Mouse (Mus musculus) olfactory bulb, adult 2 months (tissue): ENCODE results near the gene Pacs2. TPM values are rescaled to one million over a fixed set of nuclear protein-coding genes. Genes with fewer than 3 reads are reported as not detected.

Source experiments
- H3K27ac ChIP-seq: fragments of 200-500 bp; 2 replicates; pipeline ENCODE4 v1.5.1; 2012; ENCODE audit warnings: low read depth, low read length; ENCODE audit not compliant: insufficient read depth
- H3K4me1 ChIP-seq: fragments of 200-500 bp; 2 replicates; pipeline ENCODE4 v1.6.1; 2012; ENCODE audit warnings: low read length; ENCODE audit not compliant: control insufficient read depth, insufficient read depth
- H3K4me3 ChIP-seq: fragments of 200-500 bp; 2 replicates; pipeline ENCODE4 v1.5.1; 2012; ENCODE audit warnings: mild to moderate bottlenecking, low read depth, low read length, moderate library complexity; ENCODE audit not compliant: insufficient read depth
- CTCF ChIP-seq: fragments of 200-500 bp; IDR thresholded peaks from 2 replicates; pipeline ENCODE4 v1.5.1; 2012; ENCODE audit warnings: low read depth, mild to moderate bottlenecking, low read length, moderate library complexity; ENCODE audit not compliant: insufficient read depth
- POLR2A ChIP-seq: fragments of 200-500 bp; IDR thresholded peaks from 2 replicates; pipeline ENCODE4 v1.6.1; 2012; ENCODE audit warnings: mild to moderate bottlenecking, low read depth, low read length, moderate library complexity; ENCODE audit not compliant: insufficient read depth
- WGBS: fragments of 180-500 bp; shearing (Covaris S2); methylation state at CpG from one replicate; pipeline ENCODE4 v1.1.7; 2018; 5-methylcytosine and 5-hydroxymethylcytosine counted together
- polyA plus RNA-seq: library from polyadenylated mRNA; stranded (reverse); fragments of >200 nt; gene quantifications from 2 replicates; pipeline ENCODE4 v1.2.4, GENCODE M21; 2012; ENCODE audit warnings: low replicate concordance; ENCODE audit not compliant: missing spikeins, insufficient read depth, insufficient read length

Gene Pacs2
- polyA plus RNA-seq, 1 experiment = not detected

DNA sequence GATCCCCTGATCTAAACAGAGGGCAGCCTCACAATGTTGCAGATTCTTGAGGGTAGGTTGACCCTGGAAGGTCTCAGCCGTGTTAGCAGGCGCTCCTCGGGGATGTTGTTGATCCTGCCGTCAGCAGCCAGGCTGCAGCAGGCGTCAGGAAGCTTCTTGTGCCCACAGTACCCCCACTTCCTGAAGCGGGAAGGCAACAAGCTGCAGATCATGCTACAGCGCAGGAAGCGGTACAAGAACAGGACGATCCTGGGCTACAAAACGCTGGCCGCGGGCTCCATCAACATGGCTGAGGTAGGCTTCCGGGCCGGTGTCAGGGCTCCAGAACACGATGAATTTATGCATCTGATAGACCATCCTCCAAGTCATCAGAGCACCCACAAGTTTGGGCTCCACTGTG is 32.6 kb downstream of the Pacs2 start:
- TF ChIP-seq POLR2A = no peak
- no peak for TF ChIP-seq CTCF
- no peak overlapping the region for H3K4me3 ChIP-seq
- no peak overlapping the region for H3K27ac ChIP-seq
- peaks cover 4% of the 10 kb centered on the region; the same call in 1 of the 2 replicates for H3K4me1 ChIP-seq
- WGBS = 93% methylated on average over 15 of the region's 15 CpGs

DNA sequence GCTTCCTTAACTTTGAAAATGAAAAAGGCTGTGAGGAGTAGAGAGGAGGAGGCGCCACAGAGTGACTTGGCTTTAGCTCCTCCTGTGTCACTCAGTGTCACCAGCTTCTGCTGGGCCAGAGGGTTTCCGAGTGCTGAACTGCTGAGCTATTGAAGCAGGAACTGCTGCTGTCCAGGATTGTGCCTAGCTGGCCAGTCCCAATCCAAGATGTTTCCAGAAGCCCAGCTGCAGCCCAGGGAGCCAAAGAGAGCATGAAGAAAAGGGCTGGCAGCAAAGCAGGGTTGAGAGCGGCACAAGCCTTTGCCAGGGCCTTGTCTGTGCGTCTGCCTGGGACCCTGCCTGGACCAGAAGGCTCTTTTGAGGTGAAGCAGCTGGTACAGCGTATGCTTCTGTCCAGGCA is 33.8 kb downstream of the Pacs2 start:
- no peak for TF ChIP-seq CTCF
- H3K4me3 ChIP-seq = no peak overlapping the region
- WGBS = 68% methylated on average over 5 of the region's 5 CpGs
- H3K4me1 ChIP-seq = peaks cover 4% of the 10 kb centered on the region; the same call in 1 of the 2 replicates
- H3K27ac ChIP-seq = no peak overlapping the region

DNA sequence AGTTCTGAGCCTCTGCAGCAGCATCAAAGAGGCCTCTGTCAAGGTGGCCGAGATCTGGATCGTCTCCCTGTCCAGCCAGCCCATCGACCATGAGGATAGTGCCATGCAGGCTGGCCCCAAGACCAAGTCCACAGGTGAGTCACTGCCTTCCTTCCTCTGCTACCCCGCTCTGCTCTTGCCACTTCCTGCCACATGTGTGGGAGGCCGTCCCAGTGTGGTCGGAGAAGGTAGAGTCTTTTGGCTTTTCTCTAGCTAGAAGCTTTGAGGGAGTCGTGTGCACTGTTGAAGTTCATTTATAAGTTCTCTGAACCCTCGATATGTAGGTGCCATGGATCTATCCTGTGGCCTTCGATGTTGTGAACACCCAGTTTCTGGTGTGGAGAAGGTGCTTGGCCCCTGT is 35.5 kb downstream of the Pacs2 start:
- TF ChIP-seq CTCF (no peak), POLR2A (no peak)
- no peak overlapping the region for H3K4me3 ChIP-seq
- 90% methylated on average over 9 of the region's 9 CpGs for WGBS
- peaks cover 4% of the 10 kb centered on the region; the same call in 1 of the 2 replicates for H3K4me1 ChIP-seq
- no peak overlapping the region for H3K27ac ChIP-seq

DNA sequence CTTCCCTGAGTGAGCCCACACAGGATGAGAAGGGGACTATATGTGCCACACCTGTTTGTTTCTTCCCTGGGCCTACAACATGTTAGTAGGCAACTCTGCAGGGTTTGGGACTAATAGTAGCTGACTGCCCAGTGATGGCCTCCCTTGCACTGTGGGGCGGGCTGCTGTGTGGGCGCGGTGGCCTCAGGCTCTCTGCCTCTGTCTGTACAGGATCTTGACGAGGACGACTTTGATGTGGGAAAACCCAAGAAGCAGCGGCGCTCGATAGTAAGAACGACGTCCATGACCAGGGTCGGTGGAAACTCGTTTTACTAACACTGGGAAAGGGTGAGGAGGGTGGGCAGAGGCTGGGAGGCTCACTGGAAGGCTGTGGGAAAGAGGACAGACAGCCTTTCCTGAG is 36.4 kb downstream of the Pacs2 start:
- no peak overlapping the region for H3K27ac ChIP-seq
- 88% methylated on average over 12 of the region's 12 CpGs for WGBS

DNA sequence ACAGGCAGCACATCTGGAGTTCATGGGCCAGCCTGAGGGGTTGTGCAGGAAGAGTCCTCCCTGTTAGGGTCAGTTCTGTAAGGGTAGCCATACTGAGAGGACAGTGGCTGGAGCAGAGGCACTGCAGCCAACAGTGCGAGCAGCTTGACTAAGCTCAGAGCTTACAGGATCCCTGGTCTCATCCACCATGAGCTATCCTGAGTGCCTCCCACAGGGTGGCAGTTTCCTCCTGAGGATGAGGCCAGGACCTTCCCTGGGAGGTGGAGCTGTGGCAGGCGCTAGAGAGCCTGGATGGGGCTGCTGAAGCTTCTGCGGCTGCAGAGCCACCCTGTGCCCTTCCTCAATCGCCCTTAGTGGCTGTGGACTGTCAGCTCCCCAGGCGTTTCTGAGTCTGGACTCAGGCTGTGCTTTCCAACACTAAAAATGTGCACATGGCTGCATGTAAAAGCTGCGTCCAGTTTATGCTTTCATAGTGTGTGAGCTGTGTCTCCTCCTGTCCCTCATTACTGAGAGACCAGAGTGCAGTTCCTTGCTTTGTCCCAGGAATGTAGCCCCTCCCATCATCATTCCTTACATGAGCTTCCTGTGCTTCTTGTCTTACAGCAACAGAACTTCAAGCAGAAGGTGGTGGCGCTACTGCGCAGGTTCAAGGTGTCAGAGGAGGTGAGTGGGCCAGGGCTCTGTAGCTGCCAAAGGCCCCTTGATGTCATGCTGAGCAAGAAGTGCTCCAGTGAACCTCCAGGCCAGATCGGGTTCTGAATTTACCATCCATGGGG is 37.5 kb downstream of the Pacs2 start:
- Histone ChIP-seq H3K4me3 (no peak overlapping the region), H3K4me1 (0 out of 2 replicates have a peak, but pooled peaks cover 4% of the 10 kb centered on the region), H3K27ac (no peak overlapping the region)
- WGBS = 70% methylated on average over 9 of the region's 9 CpGs
- TF ChIP-seq CTCF (no peak), POLR2A (no peak)

More for the DNA sequence above, 36.4 kb downstream of the Pacs2 start:
- TF ChIP-seq CTCF = no peak
- no peak for TF ChIP-seq POLR2A
- Histone ChIP-seq H3K4me1 (0 out of 2 replicates have a peak, but pooled peaks cover 4% of the 10 kb centered on the region), H3K4me3 (no peak overlapping the region)

DNA sequence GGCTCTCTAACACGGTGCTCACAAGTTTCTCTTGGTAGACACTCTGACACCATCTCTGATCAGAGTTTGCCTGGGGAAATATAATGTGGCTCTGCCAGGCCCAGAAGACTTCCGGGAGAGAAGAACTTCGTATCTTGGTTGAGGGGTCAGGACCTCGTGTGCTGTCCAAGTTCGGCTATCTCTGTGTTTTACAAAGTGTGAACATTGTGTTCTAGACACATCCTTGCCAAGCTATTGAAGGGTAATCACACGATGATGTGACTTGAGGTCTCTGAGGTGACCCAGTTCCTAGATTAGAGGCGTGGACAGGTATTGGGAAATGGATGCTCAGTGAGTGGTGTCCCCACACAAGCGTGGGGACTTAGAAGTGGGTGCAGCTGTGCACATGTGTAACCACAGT is 41.8 kb downstream of the Pacs2 start:
- no peaks in the 10 kb centered on the region for H3K4me1 ChIP-seq
- 89% methylated on average over 8 of the region's 8 CpGs for WGBS
- H3K27ac ChIP-seq = no peak overlapping the region
- no peak for TF ChIP-seq POLR2A
- no peak for TF ChIP-seq CTCF
- H3K4me3 ChIP-seq = no peak overlapping the region

DNA sequence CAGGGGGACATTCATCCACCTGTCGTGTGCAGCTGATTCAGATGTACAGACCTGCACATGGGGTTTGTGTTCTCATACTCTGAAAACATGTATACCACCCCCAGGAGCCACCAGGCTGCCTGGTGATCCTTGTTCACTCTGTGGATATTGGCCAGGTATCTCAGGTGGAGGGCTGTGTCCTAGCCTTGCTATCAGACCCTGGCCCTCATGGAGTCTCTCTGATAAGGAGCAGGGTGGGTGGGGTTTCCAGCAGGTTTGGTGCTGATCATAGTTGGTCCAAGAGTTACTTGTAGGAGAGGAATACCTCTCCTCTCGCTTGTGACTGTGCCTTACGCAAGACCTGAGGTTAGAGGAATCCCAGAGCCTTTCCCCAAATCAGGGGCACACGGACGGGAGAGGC is 45.9 kb downstream of the Pacs2 start:
- no peak overlapping the region for H3K4me3 ChIP-seq
- H3K27ac ChIP-seq = no peak overlapping the region
- 92% methylated on average over 5 of the region's 5 CpGs for WGBS
- no peaks in the 10 kb centered on the region for H3K4me1 ChIP-seq
- TF ChIP-seq POLR2A (no peak), CTCF (no peak)

DNA sequence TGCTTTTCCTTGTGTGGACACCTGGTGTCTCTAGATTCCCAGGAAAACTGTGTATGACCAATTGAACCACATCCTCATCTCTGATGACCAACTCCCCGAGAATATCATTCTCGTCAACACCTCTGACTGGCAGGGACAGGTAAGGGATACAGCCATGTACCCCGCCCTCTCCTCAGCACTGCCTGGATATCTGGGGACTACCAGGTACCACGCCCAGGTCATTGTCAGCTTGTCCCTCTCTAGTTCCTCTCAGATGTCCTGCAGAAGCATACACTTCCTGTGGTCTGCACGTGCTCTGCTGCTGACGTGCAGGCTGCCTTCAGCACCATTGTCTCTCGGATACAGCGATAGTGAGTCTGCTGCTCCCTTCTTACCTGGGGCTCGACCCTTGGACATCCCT is 47.3 kb downstream of the Pacs2 start:
- no peak overlapping the region for H3K27ac ChIP-seq
- H3K4me1 ChIP-seq = no peaks in the 10 kb centered on the region
- 90% methylated on average over 9 of the region's 9 CpGs for WGBS
- TF ChIP-seq CTCF = no peak
- no peak overlapping the region for H3K4me3 ChIP-seq

DNA sequence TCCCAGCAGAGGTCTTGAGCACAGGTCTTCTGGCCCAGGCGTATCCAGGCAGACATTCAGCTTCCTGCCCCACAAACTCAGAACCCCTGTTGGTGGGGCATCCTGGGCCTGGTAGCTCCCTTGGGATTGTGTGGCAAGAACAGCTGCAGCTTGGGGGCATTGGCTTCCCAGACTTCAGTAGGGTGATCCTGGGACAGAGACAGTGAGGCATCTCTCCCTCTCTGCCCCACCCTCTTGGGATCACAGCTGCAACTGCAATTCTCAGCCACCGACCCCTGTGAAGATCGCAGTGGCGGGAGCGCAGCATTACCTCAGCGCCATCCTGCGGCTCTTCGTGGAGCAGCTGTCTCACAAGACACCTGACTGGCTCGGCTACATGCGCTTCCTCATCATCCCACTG is 47.9 kb downstream of the Pacs2 start:
- TF ChIP-seq CTCF (no peak), POLR2A (no peak)
- 65% methylated on average over 10 of the region's 10 CpGs for WGBS
- no peaks in the 10 kb centered on the region for H3K4me1 ChIP-seq
- H3K27ac ChIP-seq = no peak overlapping the region
- no peak overlapping the region for H3K4me3 ChIP-seq

DNA sequence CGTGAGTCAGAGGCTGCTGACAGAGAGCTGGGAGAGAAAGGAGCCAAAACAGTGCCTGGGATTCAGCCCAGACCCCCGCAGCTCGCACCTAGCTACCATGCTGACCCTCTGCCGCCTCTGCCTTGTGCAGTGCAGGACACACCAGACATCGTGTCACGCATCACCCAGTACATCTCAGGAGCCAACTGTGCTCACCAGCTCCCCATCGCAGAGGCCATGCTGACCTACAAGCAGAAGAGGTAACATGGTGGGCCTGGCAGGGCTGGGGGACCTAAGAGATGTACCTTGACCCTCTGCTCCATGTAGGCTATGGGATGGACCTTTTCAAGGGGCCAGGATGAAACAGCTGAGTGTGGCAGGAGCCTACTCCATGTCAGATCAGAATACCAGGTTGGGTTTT is 49.4 kb downstream of the Pacs2 start:
- WGBS = 95% methylated on average over 7 of the region's 7 CpGs
- TF ChIP-seq POLR2A = no peak
- TF ChIP-seq CTCF = no peak
- no peak overlapping the region for H3K4me3 ChIP-seq
- H3K4me1 ChIP-seq = no peaks in the 10 kb centered on the region
- no peak overlapping the region for H3K27ac ChIP-seq
